13 mouse cellular contexts compared by ENCODE assay signal in genomic region chr2:181483120-181483519, GRCm38 (mm10). TPM values are rescaled to one million over a fixed set of nuclear protein-coding genes. Genes with fewer than 3 reads are reported as not detected.
DNase-seq lines count a peak whose midpoint lies in the region; ATAC-seq and TF ChIP-seq lines count a peak whose summit lies in the region.
"Had no signal": no experiment of that assay in that cellular context is flagged by ENCODE, and none has a peak within 500 bp of the region (broad histone marks: within the 10 kb centered on the region; RNA-seq: fewer than 3 reads in every experiment).

No protein-coding gene starts in this region.

- TF ChIP-seq CTCF in liver, embryonic 14.5 days (IDR thresholded peaks at IDR 0.05; ENCODE audit: low read depth), result no peak

- no peak for TF ChIP-seq EP300 in liver, embryonic 14.5 days (IDR thresholded peaks at IDR 0.05; ENCODE audit: low read depth)

- 30% methylated on average over 2 of the region's 2 CpGs for WGBS in heart, embryonic 15.5 days
- WGBS in lung, embryonic 16.5 days, result 48% methylated on average over 2 of the region's 2 CpGs
- WGBS in liver, embryonic 14.5 days (ENCODE audit: insufficient replicate concordance), result 25% methylated on average over 2 of the region's 2 CpGs
- WGBS in forebrain, embryonic 10.5 days, result 52% methylated on average over 2 of the region's 2 CpGs

- peak overlapping the region; percentile 61 for H3K27ac ChIP-seq in heart, embryonic 15.5 days
- H3K27ac ChIP-seq in lung, embryonic 16.5 days (ENCODE audit: low read length), result no peak overlapping the region
- H3K27ac ChIP-seq in brown adipose tissue, adult 24 weeks (replicated peaks; ENCODE audit: low read depth, low read length), result peak overlapping the region; percentile 93
- no peak overlapping the region for H3K27ac ChIP-seq in liver, embryonic 14.5 days
- H3K27ac ChIP-seq in forebrain, embryonic 10.5 days, result no peak overlapping the region
- H3K27ac ChIP-seq: embryonic facial prominence, embryonic 13.5 days; forebrain, embryonic 13.5 days; hindbrain, embryonic 12.5 days; limb, embryonic 13.5 days had no signal

- H3K4me2 ChIP-seq in heart, embryonic 15.5 days, result peak overlapping the region; percentile 58
- peak overlapping the region; percentile 24; the same call in 1 of the 2 replicates for H3K4me2 ChIP-seq in lung, embryonic 16.5 days (ENCODE audit: low read depth, low read length)
- H3K4me2 ChIP-seq in liver, embryonic 14.5 days (ENCODE audit: low read depth), result peak overlapping the region; percentile 30
- H3K4me2 ChIP-seq: embryonic facial prominence, embryonic 13.5 days; forebrain, embryonic 13.5 days; hindbrain, embryonic 12.5 days; limb, embryonic 13.5 days had no signal

- no peak for DNase-seq in heart, adult 11 months
- DNase-seq in lung, postnatal 10 days, result no peak
- no peak for DNase-seq in liver, embryonic 14.5 days (ENCODE audit: low read depth in 3 of 3, low spot score in 3 of 3)
- no peak for DNase-seq in forebrain, embryonic 10.5 days (ENCODE audit: extremely low spot score, low spot score)
- DNase-seq in cerebellum, postnatal 25 days, result no peak

- H3K9ac ChIP-seq in heart, embryonic 15.5 days, result 0 out of 2 replicates have a peak overlapping the region, but pooled peaks have one; percentile 25
- H3K9ac ChIP-seq in lung, embryonic 16.5 days (ENCODE audit: low read length), result no peak overlapping the region
- H3K9ac ChIP-seq in liver, embryonic 14.5 days (replicated peaks), result no peak overlapping the region
- H3K9ac ChIP-seq: embryonic facial prominence, embryonic 13.5 days; forebrain, embryonic 13.5 days; hindbrain, embryonic 12.5 days had no signal

- H3K9me3 ChIP-seq in heart, embryonic 15.5 days (replicated peaks), result no peaks in the 10 kb centered on the region
- no peaks in the 10 kb centered on the region for H3K9me3 ChIP-seq in lung, embryonic 16.5 days (ENCODE audit: control insufficient read depth, low read length)
- no peaks in the 10 kb centered on the region for H3K9me3 ChIP-seq in liver, embryonic 14.5 days (ENCODE audit: control insufficient read depth, low read length)
- no peaks in the 10 kb centered on the region for H3K9me3 ChIP-seq in forebrain, embryonic 10.5 days
- H3K9me3 ChIP-seq: embryonic facial prominence, embryonic 13.5 days; forebrain, embryonic 13.5 days; hindbrain, embryonic 12.5 days; limb, embryonic 13.5 days; midbrain, embryonic 10.5 days had no signal

- no peaks in the 10 kb centered on the region for H3K27me3 ChIP-seq in heart, embryonic 15.5 days
- no peaks in the 10 kb centered on the region for H3K27me3 ChIP-seq in lung, embryonic 16.5 days (ENCODE audit: control insufficient read depth, insufficient read depth, low read depth, low read length)
- no peaks in the 10 kb centered on the region for H3K27me3 ChIP-seq in liver, embryonic 14.5 days (ENCODE audit: control insufficient read depth, insufficient read depth, low read length)
- no peaks in the 10 kb centered on the region for H3K27me3 ChIP-seq in forebrain, embryonic 10.5 days (ENCODE audit: poor library complexity, severe bottlenecking)
- H3K27me3 ChIP-seq: embryonic facial prominence, embryonic 13.5 days; hindbrain, embryonic 12.5 days; limb, embryonic 13.5 days had no signal

- H3K4me1 ChIP-seq in heart, embryonic 15.5 days (replicated peaks), result peaks cover 21% of the 10 kb centered on the region
- peaks cover 18% of the 10 kb centered on the region for H3K4me1 ChIP-seq in lung, embryonic 16.5 days (replicated peaks; ENCODE audit: control insufficient read depth, insufficient read depth, low read length)
- H3K4me1 ChIP-seq in brown adipose tissue, adult 24 weeks (ENCODE audit: control insufficient read depth, insufficient read depth, insufficient read length, low read length), result peaks cover 43% of the 10 kb centered on the region
- H3K4me1 ChIP-seq in liver, embryonic 14.5 days (replicated peaks; ENCODE audit: control insufficient read depth in 2 of 2, insufficient read depth in 2 of 2, low read length in 1 of 2), result peaks cover 9 to 33% of the 10 kb centered on the region in 2 experiments
- peaks cover 17% of the 10 kb centered on the region for H3K4me1 ChIP-seq in forebrain, embryonic 10.5 days
- H3K4me1 ChIP-seq: embryonic facial prominence, embryonic 13.5 days; forebrain, embryonic 13.5 days had no signal

- no peak overlapping the region for H3K4me3 ChIP-seq in heart, embryonic 15.5 days
- no peak overlapping the region for H3K4me3 ChIP-seq in lung, embryonic 16.5 days (ENCODE audit: low read length)
- 0 out of 2 replicates have a peak overlapping the region, but pooled peaks have one; percentile 7 for H3K4me3 ChIP-seq in brown adipose tissue, adult 24 weeks (ENCODE audit: insufficient read depth, low read depth, low read length)
- no peak overlapping the region for H3K4me3 ChIP-seq in liver, embryonic 14.5 days (ENCODE audit: insufficient read depth in 1 of 2, low read depth in 2 of 2, low read length in 2 of 2)
- H3K4me3 ChIP-seq in forebrain, embryonic 10.5 days, result no peak overlapping the region
- H3K4me3 ChIP-seq: embryonic facial prominence, embryonic 13.5 days; forebrain, embryonic 13.5 days; hindbrain, embryonic 12.5 days; limb, embryonic 13.5 days; midbrain, embryonic 10.5 days had no signal

- ATAC-seq in heart, embryonic 15.5 days (replicated peaks; ENCODE audit: insufficient number of reproducible peaks, insufficient read depth, low FRiP score, low read depth), result no peak
- no peak for ATAC-seq in lung, embryonic 16.5 days (ENCODE audit: low read depth)
- no peak for ATAC-seq in liver, embryonic 14.5 days (ENCODE audit: insufficient read depth)
- ATAC-seq: forebrain, embryonic 13.5 days had no signal

- H3K36me3 ChIP-seq in heart, embryonic 15.5 days, result no peaks in the 10 kb centered on the region
- no peaks in the 10 kb centered on the region for H3K36me3 ChIP-seq in lung, embryonic 16.5 days (ENCODE audit: control insufficient read depth, insufficient read depth, low read length)
- no peaks in the 10 kb centered on the region for H3K36me3 ChIP-seq in liver, embryonic 14.5 days (replicated peaks; ENCODE audit: control insufficient read depth, insufficient read depth, low read depth)
- H3K36me3 ChIP-seq in forebrain, embryonic 10.5 days (replicated peaks), result no peaks in the 10 kb centered on the region
- H3K36me3 ChIP-seq: embryonic facial prominence, embryonic 13.5 days; hindbrain, embryonic 12.5 days; limb, embryonic 13.5 days; midbrain, embryonic 10.5 days had no signal

RNA-seq across cellular contexts. Expression of gene Abhd16b, which starts 9.9 kb away (rescaled TPM):
- polyA plus RNA-seq in heart, embryonic 15.5 days (2015; fragmentation: Nextera tagmentation; extraction: Ambion mirVana), result 0.10 and 0.26 TPM in 2 replicates
- 0.14 and 0.35 TPM in 2 replicates for polyA plus RNA-seq in lung, embryonic 16.5 days (2015; fragmentation: Nextera tagmentation; extraction: Ambion mirVana)
- polyA plus RNA-seq in brown adipose tissue, adult 24 weeks (2012; ENCODE audit: insufficient read depth, insufficient read length, missing spikeins), result not detected in 2 replicates
- polyA plus RNA-seq in liver, embryonic 14.5 days (2012; rRNA removed), result 0.01 TPM in 1 of 2 replicates, not detected in the other
- polyA plus RNA-seq in liver, embryonic 14.5 days (2014; fragmentation: Nextera tagmentation; extraction: Ambion mirVana), result not detected in 2 replicates
- polyA plus RNA-seq in forebrain, embryonic 10.5 days (2016; fragmentation: Nextera tagmentation; extraction: Ambion mirVana), result 0.25 TPM in 1 of 2 replicates, not detected in the other
- polyA plus RNA-seq: forebrain, embryonic 13.5 days; midbrain, embryonic 10.5 days had no signal

RNA-seq across cellular contexts. Expression of gene Tpd52l2, which starts 13.8 kb away (rescaled TPM):
- polyA plus RNA-seq in heart, embryonic 15.5 days (2015; fragmentation: Nextera tagmentation; extraction: Ambion mirVana), result 105 and 117 TPM in 2 replicates
- polyA plus RNA-seq in lung, embryonic 16.5 days (2015; fragmentation: Nextera tagmentation; extraction: Ambion mirVana), result 167 and 169 TPM in 2 replicates
- polyA plus RNA-seq in brown adipose tissue, adult 24 weeks (2012; ENCODE audit: insufficient read depth, insufficient read length, missing spikeins), result 88.5 and 109 TPM in 2 replicates
- 19.6 and 36.1 TPM in 2 replicates for polyA plus RNA-seq in liver, embryonic 14.5 days (2012; rRNA removed)
- polyA plus RNA-seq in liver, embryonic 14.5 days (2014; fragmentation: Nextera tagmentation; extraction: Ambion mirVana), result 78.3 and 80.5 TPM in 2 replicates
- polyA plus RNA-seq in forebrain, embryonic 10.5 days (2016; fragmentation: Nextera tagmentation; extraction: Ambion mirVana), result 151 and 158 TPM in 2 replicates

RNA-seq across cellular contexts. Expression of gene Zbtb46, which starts 23.9 kb away (rescaled TPM):
- polyA plus RNA-seq in heart, embryonic 15.5 days (2015; fragmentation: Nextera tagmentation; extraction: Ambion mirVana), result 8.6 and 10.4 TPM in 2 replicates
- 15.2 and 15.4 TPM in 2 replicates for polyA plus RNA-seq in lung, embryonic 16.5 days (2015; fragmentation: Nextera tagmentation; extraction: Ambion mirVana)
- 5.5 and 6.6 TPM in 2 replicates for polyA plus RNA-seq in brown adipose tissue, adult 24 weeks (2012; ENCODE audit: insufficient read depth, insufficient read length, missing spikeins)
- polyA plus RNA-seq in liver, embryonic 14.5 days (2012; rRNA removed), result 4.4 and 5.3 TPM in 2 replicates
- polyA plus RNA-seq in liver, embryonic 14.5 days (2014; fragmentation: Nextera tagmentation; extraction: Ambion mirVana), result 6.5 and 6.8 TPM in 2 replicates
- 17.5 and 18.3 TPM in 2 replicates for polyA plus RNA-seq in forebrain, embryonic 10.5 days (2016; fragmentation: Nextera tagmentation; extraction: Ambion mirVana)

RNA-seq across cellular contexts. Expression of gene Dnajc5, which starts 37.2 kb away (rescaled TPM):
- 70.3 and 83.3 TPM in 2 replicates for polyA plus RNA-seq in heart, embryonic 15.5 days (2015; fragmentation: Nextera tagmentation; extraction: Ambion mirVana)
- 82.0 and 82.1 TPM in 2 replicates for polyA plus RNA-seq in lung, embryonic 16.5 days (2015; fragmentation: Nextera tagmentation; extraction: Ambion mirVana)
- polyA plus RNA-seq in brown adipose tissue, adult 24 weeks (2012; ENCODE audit: insufficient read depth, insufficient read length, missing spikeins), result 30.8 and 38.6 TPM in 2 replicates
- polyA plus RNA-seq in liver, embryonic 14.5 days (2012; rRNA removed), result 12.5 and 13.9 TPM in 2 replicates
- 20.0 and 23.7 TPM in 2 replicates for polyA plus RNA-seq in liver, embryonic 14.5 days (2014; fragmentation: Nextera tagmentation; extraction: Ambion mirVana)
- 92.3 and 92.4 TPM in 2 replicates for polyA plus RNA-seq in forebrain, embryonic 10.5 days (2016; fragmentation: Nextera tagmentation; extraction: Ambion mirVana)

Comparison
In these comparisons a context has a peak if more than half of its experiments do, and no peak if none do; other contexts are left out.
1. H3K27ac ChIP-seq: peak in heart, embryonic 15.5 days (single experiment) and brown adipose tissue, adult 24 weeks (single experiment); none in lung, embryonic 16.5 days (single experiment), liver, embryonic 14.5 days (single experiment) and forebrain, embryonic 10.5 days (single experiment).
2. Peak in every context shown above with its lines, with median percentiles within 50 percentile points of each other: H3K4me2 ChIP-seq.